Mouse (Mus musculus): ENCODE results near the gene Lrit3.

DNA sequence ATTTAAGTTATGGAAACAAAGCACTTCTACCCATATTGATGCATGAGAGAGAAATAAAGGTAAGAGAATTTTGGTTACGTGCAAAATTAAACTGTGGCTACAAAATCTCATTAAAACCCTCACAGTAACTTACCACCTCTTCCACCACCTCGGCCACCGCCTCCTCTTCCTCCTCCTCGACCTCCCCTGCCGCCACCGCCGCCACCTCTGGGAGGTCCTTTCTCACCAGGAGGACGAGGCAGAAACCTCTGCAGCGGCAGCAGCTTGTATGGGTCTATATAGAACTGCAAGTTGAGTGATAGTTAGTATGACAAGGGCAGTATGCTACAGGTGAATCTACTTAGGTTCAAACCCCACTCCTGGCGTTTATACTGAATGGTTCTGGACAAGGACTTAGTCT, 22.9 kb upstream of the Lrit3 start:
- TF ChIP-seq POLR2A (IDR thresholded peaks at IDR 0.05; ENCODE audit: low read depth, low read length) (no peak), CTCF (IDR thresholded peaks at IDR 0.05; ENCODE audit: extremely low read depth, insufficient read length, insufficient replicate concordance, low read depth, low read length) (no peak)

Measured in small intestine, adult 2 months (tissue).